Mouse (Mus musculus) bone marrow, adult 2 months (tissue): Measurements from ENCODE around the gene Syt6. TPM values are rescaled to one million over a fixed set of nuclear protein-coding genes. Genes with fewer than 3 reads are reported as not detected.

Experiments used
- H3K27ac ChIP-seq: fragments of 200-500 bp; 2 replicates; pipeline ENCODE4 v1.5.1; 2012; ENCODE audit warnings: low read depth, mild to moderate bottlenecking, control low read depth, inconsistent platforms, low read length; ENCODE audit not compliant: control insufficient read depth, poor library complexity, insufficient read depth
- H3K4me1 ChIP-seq: fragments of 200-500 bp; 2 replicates; pipeline ENCODE4 v1.6.1; 2011; ENCODE audit warnings: low read length; ENCODE audit not compliant: control insufficient read depth, insufficient read depth
- H3K4me3 ChIP-seq: fragments of 200-500 bp; replicated peaks from 2 replicates; pipeline ENCODE3; 2011; ENCODE audit warnings: mild to moderate bottlenecking, low read depth, low read length, control low read depth; ENCODE audit not compliant: control insufficient read depth
- CTCF ChIP-seq: fragments of 200-500 bp; IDR thresholded peaks from 2 replicates; pipeline ENCODE4 v1.5.1; 2011; ENCODE audit warnings: low read length, control low read depth; ENCODE audit not compliant: control insufficient read depth, insufficient read depth
- POLR2A ChIP-seq: fragments of 200-500 bp; IDR thresholded peaks from 2 replicates; pipeline ENCODE4 v1.6.1; 2011; ENCODE audit warnings: low read depth, mild to moderate bottlenecking, control low read depth, low read length, borderline replicate concordance; ENCODE audit not compliant: control insufficient read depth
- WGBS: fragments of 180-500 bp; shearing (Covaris S2); methylation state at CpG from one replicate; pipeline ENCODE4 v1.1.7; 2018; 5-methylcytosine and 5-hydroxymethylcytosine counted together
- polyA plus RNA-seq: library from polyadenylated mRNA; stranded (reverse); fragments of >200 nt; gene quantifications from 2 replicates; pipeline ENCODE4 v1.2.4, GENCODE M21; 2011; ENCODE audit warnings: low replicate concordance; ENCODE audit not compliant: missing spikeins, insufficient read depth, insufficient read length

Gene Syt6
- polyA plus RNA-seq, 1 experiment: 1.3 TPM

- 66% methylated on average over 4 of the region's 4 CpGs for WGBS
- Histone ChIP-seq H3K4me3 (no peak overlapping the region), H3K4me1 (no peaks in the 10 kb centered on the region), H3K27ac (no peak overlapping the region)
- TF ChIP-seq CTCF (no peak), POLR2A (no peak)
Observed at GRCm38 (mm10) chr3:103648486-103648885, 73.5 kb downstream of the Syt6 start.

- no peak overlapping the region for H3K4me3 ChIP-seq
- H3K4me1 ChIP-seq: no peaks in the 10 kb centered on the region
- no peak for TF ChIP-seq POLR2A
- TF ChIP-seq CTCF: no peak
- H3K27ac ChIP-seq: no peak overlapping the region
- 88% methylated on average over 6 of the region's 6 CpGs for WGBS
Observed at GRCm38 (mm10) chr3:103649716-103650115, 74.7 kb downstream of the Syt6 start.

GRCm38 (mm10) chr3:103650406-103650805 lies 75.4 kb downstream of the Syt6 start:
- WGBS: 83% methylated on average over 1 of the region's 1 CpGs

GRCm38 (mm10) chr3:103660012-103660411 lies 85.0 kb downstream of the Syt6 start:
- 51% methylated on average over 2 of the region's 2 CpGs for WGBS
- H3K27ac ChIP-seq: no peak overlapping the region
- TF ChIP-seq POLR2A: no peak
- TF ChIP-seq CTCF: no peak
- peaks cover 1% of the 10 kb centered on the region; the same call in 1 of the 2 replicates for H3K4me1 ChIP-seq
- H3K4me3 ChIP-seq: no peak overlapping the region

More at GRCm38 (mm10) chr3:103650406-103650805, 75.4 kb downstream of the Syt6 start:
- Histone ChIP-seq H3K27ac (no peak overlapping the region), H3K4me3 (no peak overlapping the region), H3K4me1 (no peaks in the 10 kb centered on the region)
- TF ChIP-seq CTCF: no peak
- TF ChIP-seq POLR2A: no peak

- 71% methylated on average over 8 of the region's 8 CpGs for WGBS
- H3K27ac ChIP-seq: no peak overlapping the region
- peaks cover 1% of the 10 kb centered on the region; the same call in 1 of the 2 replicates for H3K4me1 ChIP-seq
- TF ChIP-seq POLR2A (no peak), CTCF (no peak)
- no peak overlapping the region for H3K4me3 ChIP-seq
Observed at GRCm38 (mm10) chr3:103661714-103662113, 86.7 kb downstream of the Syt6 start.

GRCm38 (mm10) chr3:103663385-103663784 lies 88.4 kb downstream of the Syt6 start:
- Histone ChIP-seq H3K27ac (no peak overlapping the region), H3K4me1 (peaks cover 1% of the 10 kb centered on the region; the same call in 1 of the 2 replicates), H3K4me3 (no peak overlapping the region)
- WGBS: 85% methylated on average over 3 of the region's 3 CpGs
- TF ChIP-seq POLR2A: no peak
- TF ChIP-seq CTCF: no peak

GRCm38 (mm10) chr3:103672113-103672512 lies 97.1 kb downstream of the Syt6 start:
- WGBS: 72% methylated on average over 4 of the region's 4 CpGs
- Histone ChIP-seq H3K4me3 (no peak overlapping the region), H3K27ac (no peak overlapping the region), H3K4me1 (no peaks in the 10 kb centered on the region)
- TF ChIP-seq CTCF (no peak), POLR2A (no peak)

GRCm38 (mm10) chr3:103672716-103673115 lies 97.7 kb downstream of the Syt6 start:
- 68% methylated on average over 7 of the region's 7 CpGs for WGBS
- Histone ChIP-seq H3K27ac (no peak overlapping the region), H3K4me1 (no peaks in the 10 kb centered on the region), H3K4me3 (no peak overlapping the region)
- TF ChIP-seq CTCF (no peak), POLR2A (no peak)

GRCm38 (mm10) chr3:103678811-103679210 lies 103.8 kb downstream of the Syt6 start:
- TF ChIP-seq POLR2A (no peak), CTCF (no peak)
- Histone ChIP-seq H3K27ac (no peak overlapping the region), H3K4me3 (no peak overlapping the region), H3K4me1 (no peaks in the 10 kb centered on the region)
- WGBS: 56% methylated on average over 6 of the region's 6 CpGs
